Mouse (Mus musculus) liver, adult 2 months (tissue): ENCODE results near the gene Gjc1. TPM values are rescaled to one million over a fixed set of nuclear protein-coding genes. Genes with fewer than 3 reads are reported as not detected.

Source experiments
- DNase-seq: peaks from one replicate; pipeline ENCODE4 v3.0.0-alpha.2; 2011; ENCODE audit warnings: low read depth, low spot score; ENCODE audit errors: extremely low read depth
- H3K27ac ChIP-seq: fragments of 200-500 bp; replicated peaks from 2 replicates; pipeline ENCODE4 v1.5.1; 2012; ENCODE audit warnings: low read depth, mild to moderate bottlenecking, control low read depth, inconsistent platforms, low read length; ENCODE audit not compliant: insufficient read depth
- H3K27me3 ChIP-seq: fragments of 200-500 bp; 2 replicates; pipeline ENCODE4 v1.6.1; 2012; ENCODE audit warnings: mild to moderate bottlenecking, moderate library complexity, low read length, inconsistent platforms; ENCODE audit not compliant: control insufficient read depth, insufficient read depth
- H3K36me3 ChIP-seq: fragments of 200-500 bp; 2 replicates; pipeline ENCODE4 v1.6.1; 2012; ENCODE audit warnings: low read length, inconsistent platforms; ENCODE audit not compliant: control insufficient read depth, insufficient read depth
- H3K4me1 ChIP-seq: fragments of 200-500 bp; 2 replicates; pipeline ENCODE4 v1.6.1; 2011; ENCODE audit warnings: low read length; ENCODE audit not compliant: control insufficient read depth, insufficient read depth
- H3K4me3 ChIP-seq: fragments of 200-500 bp; 2 replicates; pipeline ENCODE4 v1.5.1; 2011; ENCODE audit warnings: low read depth, mild to moderate bottlenecking, control low read depth, low read length, moderate library complexity; ENCODE audit not compliant: insufficient read depth
- H3K79me2 ChIP-seq: fragments of 200-500 bp; 2 replicates; pipeline ENCODE4 v1.6.1; 2012; ENCODE audit warnings: inconsistent platforms, mild to moderate bottlenecking, low read length, moderate library complexity; ENCODE audit not compliant: control insufficient read depth, insufficient read depth
- H3K9ac ChIP-seq: fragments of 200-500 bp; 2 replicates; pipeline ENCODE4 v1.6.1; 2012; ENCODE audit warnings: low read depth, mild to moderate bottlenecking, control low read depth, inconsistent platforms, low read length
- CTCF ChIP-seq: fragments of 200-500 bp; IDR thresholded peaks from 2 replicates; pipeline ENCODE4 v1.5.1; 2011; ENCODE audit warnings: low read depth, low read length, control low read depth
- POLR2A ChIP-seq: fragments of 200-500 bp; IDR thresholded peaks from 2 replicates; pipeline ENCODE4 v1.6.1; 2011; ENCODE audit warnings: low read length, control low read depth; ENCODE audit not compliant: insufficient read depth; ENCODE audit errors: extremely low read depth
- WGBS: fragments of 180-500 bp; shearing (Covaris S2); methylation state at CpG from one replicate; pipeline ENCODE4 v1.1.7; 2018; 5-methylcytosine and 5-hydroxymethylcytosine counted together
- polyA plus RNA-seq: library from polyadenylated mRNA; depleted of rRNA; stranded (reverse); fragments of >200 nt; gene quantifications from 2 replicates; pipeline ENCODE4 v1.2.3, GENCODE M21; 2012; rRNA removed
- total RNA-seq: library from RNA; depleted of rRNA; stranded (reverse); fragments of >200 nt; gene quantifications from 2 replicates; pipeline ENCODE4 v1.2.3, GENCODE M21; 2014; rRNA removed

Gene Gjc1
- total RNA-seq (0.46 and 0.47 TPM in 2 replicates), polyA plus RNA-seq (0.11 and 0.26 TPM in 2 replicates)

GRCm38 (mm10) chr11:102819021-102819782 is at the start of gene Gjc1:
Gene Gjc1, minus strand, starts transcription at chr11:102819700.
- no peaks in the 10 kb centered on the region for H3K36me3 ChIP-seq
- H3K4me1 ChIP-seq, result no peaks in the 10 kb centered on the region
- H3K79me2 ChIP-seq, result no peaks in the 10 kb centered on the region
- no peak for TF ChIP-seq POLR2A
- TF ChIP-seq CTCF, result no peak
- DNase-seq, result no peak
- peaks cover 20% of the 10 kb centered on the region for H3K27me3 ChIP-seq
- peak within 1 kb of the TSS; percentile 53; the same call in 1 of the 2 replicates for H3K4me3 ChIP-seq
- H3K9ac ChIP-seq, result peak within 1 kb of the TSS; percentile 56
- 3% methylated on average over 85 of the region's 97 CpGs for WGBS
- no peak within 1 kb of the TSS for H3K27ac ChIP-seq

GRCm38 (mm10) chr11:102864272-102864671 is 44.8 kb upstream of the Gjc1 start:
- no peaks in the 10 kb centered on the region for H3K27me3 ChIP-seq
- WGBS, result 53% methylated on average over 4 of the region's 4 CpGs

GRCm38 (mm10) chr11:102859933-102860332 is 40.4 kb upstream of the Gjc1 start:
- WGBS, result 95% methylated on average over 8 of the region's 8 CpGs
- peaks cover 28% of the 10 kb centered on the region for H3K36me3 ChIP-seq

More at GRCm38 (mm10) chr11:102864272-102864671, 44.8 kb upstream of the Gjc1 start:
- no peak overlapping the region for H3K27ac ChIP-seq
- H3K4me1 ChIP-seq, result no peaks in the 10 kb centered on the region
- TF ChIP-seq POLR2A (no peak), CTCF (peak; percentile 39; the same call in 1 of the 2 replicates)
- no peak overlapping the region for H3K4me3 ChIP-seq
- peak; percentile 39 for DNase-seq
- H3K36me3 ChIP-seq, result peaks cover 35% of the 10 kb centered on the region
- no peak overlapping the region for H3K9ac ChIP-seq
- no peaks in the 10 kb centered on the region for H3K79me2 ChIP-seq

GRCm38 (mm10) chr11:102858951-102859350 is 39.5 kb upstream of the Gjc1 start:
- TF ChIP-seq CTCF (no peak), POLR2A (no peak)
- Histone ChIP-seq H3K4me3 (no peak overlapping the region), H3K4me1 (no peaks in the 10 kb centered on the region), H3K27ac (no peak overlapping the region), H3K9ac (no peak overlapping the region), H3K27me3 (no peaks in the 10 kb centered on the region), H3K36me3 (peaks cover 33% of the 10 kb centered on the region), H3K79me2 (no peaks in the 10 kb centered on the region)
- 95% methylated on average over 11 of the region's 11 CpGs for WGBS
- peak; percentile 6 for DNase-seq

More at GRCm38 (mm10) chr11:102859933-102860332, 40.4 kb upstream of the Gjc1 start:
- TF ChIP-seq CTCF, result no peak
- TF ChIP-seq POLR2A, result no peak
- no peak for DNase-seq
- H3K4me1 ChIP-seq, result no peaks in the 10 kb centered on the region
- H3K9ac ChIP-seq, result no peak overlapping the region
- no peaks in the 10 kb centered on the region for H3K79me2 ChIP-seq
- H3K27ac ChIP-seq, result no peak overlapping the region
- H3K27me3 ChIP-seq, result no peaks in the 10 kb centered on the region
- H3K4me3 ChIP-seq, result no peak overlapping the region

GRCm38 (mm10) chr11:102855941-102856340 is 36.4 kb upstream of the Gjc1 start:
- Histone ChIP-seq H3K27ac (no peak overlapping the region), H3K36me3 (peaks cover 27% of the 10 kb centered on the region; the same call in 1 of the 2 replicates), H3K79me2 (no peaks in the 10 kb centered on the region), H3K4me1 (no peaks in the 10 kb centered on the region), H3K4me3 (no peak overlapping the region), H3K27me3 (no peaks in the 10 kb centered on the region), H3K9ac (no peak overlapping the region)
- no peak for DNase-seq
- no peak for TF ChIP-seq POLR2A
- TF ChIP-seq CTCF, result no peak
- 92% methylated on average over 6 of the region's 6 CpGs for WGBS

GRCm38 (mm10) chr11:102853760-102854159 is 34.3 kb upstream of the Gjc1 start:
- TF ChIP-seq CTCF (peak; percentile 14; the same call in 1 of the 2 replicates), POLR2A (no peak)
- H3K4me1 ChIP-seq, result no peaks in the 10 kb centered on the region
- H3K9ac ChIP-seq, result no peak overlapping the region
- no peaks in the 10 kb centered on the region for H3K27me3 ChIP-seq
- peaks cover 33% of the 10 kb centered on the region; the same call in 1 of the 2 replicates for H3K36me3 ChIP-seq
- DNase-seq, result no peak
- no peak overlapping the region for H3K27ac ChIP-seq
- H3K4me3 ChIP-seq, result no peak overlapping the region
- H3K79me2 ChIP-seq, result no peaks in the 10 kb centered on the region
